7 mouse cellular contexts compared by ENCODE assay signal in genomic region chr5:3927801-3928689, GRCm38 (mm10). TPM values are rescaled to one million over a fixed set of nuclear protein-coding genes. Genes with fewer than 3 reads are reported as not detected.
A peak's percentile ranks its signal among the peaks of the same experiment; 100 is the strongest.
DNase-seq lines count a peak whose midpoint lies in the region; ATAC-seq and TF ChIP-seq lines count a peak whose summit lies in the region.

Gene Akap9, plus strand, starts transcription at chr5:3928054.

- no peak for TF ChIP-seq CTCF in cortical plate, adult 2 months (IDR thresholded peaks at IDR 0.05; ENCODE audit: extremely low read depth, insufficient read depth, low read length)

- peak within 1 kb of the TSS; percentile 86 for H3K4me3 ChIP-seq in cortical plate, adult 2 months (ENCODE audit: insufficient read depth, low read length)

- peak within 1 kb of the TSS; percentile 93 for H3K27ac ChIP-seq in cortical plate, adult 2 months (ENCODE audit: insufficient read depth, low read length)

- DNase-seq in adrenal gland, adult (ENCODE audit: inconsistent age in 2 of 2, low spot score in 1 of 2): peak; percentile 80 to 94
- peak; percentile 73 for DNase-seq in gastrocnemius, postnatal 10 days
- DNase-seq in left cerebral cortex, postnatal 14 days (ENCODE audit: low spot score in 2 of 2): peak; percentile 37 to 66
- peak; percentile 75 for DNase-seq in right cerebral cortex, postnatal 25 days

- H3K4me1 ChIP-seq in cortical plate, adult 2 months (ENCODE audit: control insufficient read depth, insufficient read depth, low read length): peaks cover 3% of the 10 kb centered on the region

- intact Hi-C loops in left cerebral cortex, postnatal 14 days (cut with DNase I): no loop called here

- peak; percentile 53 for ATAC-seq in inflammation-experienced regulatory T-cells, adult 6 months
- peak; percentile 72 for ATAC-seq in megakaryocyte-erythroid progenitor cell, adult 5-6 weeks (replicated peaks; ENCODE audit: low FRiP score, low TSS enrichment, poor library complexity, severe bottlenecking)

- no peak for TF ChIP-seq POLR2A in cortical plate, adult 2 months (IDR thresholded peaks at IDR 0.05; ENCODE audit: extremely low read depth, insufficient read depth, low read length)

RNA-seq across cellular contexts. Expression of gene Akap9, which starts in this region (rescaled TPM):
- polyA plus RNA-seq in cortical plate, adult 2 months (2012; rRNA removed): 18.5 and 25.1 TPM in 2 replicates
- total RNA-seq in gastrocnemius, postnatal 10 days (2021): 10 to 100 TPM; 48.7 to 69.2 TPM
- 100 to 1,000 TPM; 102 to 198 (median 175) TPM for polyA plus RNA-seq in inflammation-experienced regulatory T-cells, adult 6 months (2017; shearing (Covaris generic))
- total RNA-seq in left cerebral cortex, postnatal 14 days (2021): 10 to 100 TPM; 71.0 to 84.4 TPM
- 59.7 and 69.8 TPM in 2 replicates for total RNA-seq in megakaryocyte-erythroid progenitor cell, adult 5-6 weeks (2014; fragmentation: Nextera tagmentation)
- total RNA-seq in megakaryocyte-erythroid progenitor cell, adult 5-6 weeks (2017): 52.3 and 65.4 TPM in 2 replicates

Comparison
In these comparisons a context has a peak if more than half of its experiments do, and no peak if none do; other contexts are left out.
1. Peak in every context shown above with its lines: DNase-seq, ATAC-seq, H3K4me3 ChIP-seq and H3K27ac ChIP-seq.